Mouse (Mus musculus): ENCODE data around the gene Ptprm.

Gene Ptprm

DNA sequence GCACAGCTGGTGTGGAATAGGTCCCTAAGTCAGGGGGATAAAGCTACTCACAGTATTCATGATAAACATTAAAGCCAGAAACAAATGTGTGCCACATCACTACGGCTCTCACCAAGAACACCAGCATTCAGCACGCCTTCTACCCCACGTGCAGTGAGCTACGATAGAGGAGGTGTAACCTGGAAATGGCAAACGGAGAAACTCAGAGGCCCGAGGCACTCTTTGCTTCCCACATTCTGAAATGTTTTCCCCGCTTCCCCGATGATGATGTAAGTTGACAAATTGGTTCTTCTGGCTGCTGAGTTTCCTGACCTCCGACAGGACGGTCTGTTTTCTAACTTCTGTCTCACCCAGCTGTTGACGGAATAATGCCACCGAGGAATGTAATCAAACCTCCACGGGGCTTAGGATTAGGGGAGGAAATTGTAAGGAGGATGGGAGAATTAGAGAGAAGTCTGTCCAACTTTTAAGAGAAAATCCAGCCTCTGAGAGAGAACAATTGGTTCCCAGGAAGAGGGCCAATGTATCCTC, 72.6 kb downstream of the Ptprm start:
- H3K27me3 ChIP-seq (ENCODE audit: control insufficient read depth, insufficient read depth, low read length, poor library complexity, severe bottlenecking) = no peaks in the 10 kb centered on the region
- no peak for DNase-seq (ENCODE audit: low read depth, low spot score)

GRCm38 (mm10) chr17:67277124-67277910, 76.9 kb downstream of the Ptprm start:
- no peak for DNase-seq (ENCODE audit: low read depth, low spot score)
- Histone ChIP-seq H3K36me3 (ENCODE audit: control insufficient read depth, insufficient read depth, low read length, poor library complexity, severe bottlenecking) (no peaks in the 10 kb centered on the region), H3K27me3 (ENCODE audit: control insufficient read depth, insufficient read depth, low read length, poor library complexity, severe bottlenecking) (no peaks in the 10 kb centered on the region)

More for the DNA sequence above, 72.6 kb downstream of the Ptprm start:
- H3K36me3 ChIP-seq (ENCODE audit: control insufficient read depth, insufficient read depth, low read length, poor library complexity, severe bottlenecking) = no peaks in the 10 kb centered on the region

DNA sequence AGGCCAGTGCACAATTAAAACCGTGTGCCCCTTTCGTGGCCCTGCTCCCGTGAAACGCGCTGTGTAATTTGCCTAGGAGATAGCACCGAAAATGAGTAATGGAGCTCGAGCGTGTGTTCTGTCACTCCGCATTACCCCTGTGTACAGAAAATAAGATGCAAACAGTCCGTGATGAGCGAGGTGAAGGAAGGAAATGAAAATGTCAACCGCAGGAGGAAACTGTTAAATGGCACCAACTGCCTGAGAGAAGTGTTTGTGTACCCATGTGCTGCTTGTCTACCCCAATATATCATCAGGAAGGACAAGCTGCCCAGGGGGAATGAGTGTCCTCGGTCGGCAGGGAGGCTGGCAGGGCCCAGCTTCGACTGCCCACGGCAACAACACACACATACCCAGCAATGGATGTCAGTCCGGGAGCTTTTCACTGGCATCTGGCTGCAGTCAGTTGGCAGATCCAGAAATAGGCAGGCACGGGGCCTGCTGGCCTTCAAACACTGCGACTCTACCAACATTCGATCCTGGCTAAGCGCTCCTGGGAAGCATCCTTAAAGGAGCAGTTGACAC, 79.6 kb downstream of the Ptprm start:
- no peak for DNase-seq (ENCODE audit: low read depth, low spot score)
- Histone ChIP-seq H3K27me3 (ENCODE audit: control insufficient read depth, insufficient read depth, low read length, poor library complexity, severe bottlenecking) (no peaks in the 10 kb centered on the region), H3K36me3 (ENCODE audit: control insufficient read depth, insufficient read depth, low read length, poor library complexity, severe bottlenecking) (no peaks in the 10 kb centered on the region)

DNA sequence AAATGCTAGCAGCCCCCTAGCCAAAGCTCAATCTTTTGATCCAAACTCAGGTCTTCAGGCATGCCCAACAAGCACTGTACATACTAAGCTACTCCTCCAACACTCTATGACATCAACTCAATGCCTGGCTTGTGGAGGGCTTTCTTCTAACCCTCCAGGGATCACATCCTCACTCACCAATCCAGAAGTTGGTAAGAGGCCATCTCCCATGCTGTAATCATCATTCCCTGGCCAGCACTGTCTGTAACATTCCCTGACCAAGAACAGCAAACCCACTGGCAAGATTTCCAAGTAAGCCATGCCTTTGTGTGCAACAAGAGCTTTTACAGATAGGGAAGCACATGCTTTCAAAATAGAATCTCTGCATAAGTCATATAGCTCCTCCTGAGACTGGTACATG, 81.3 kb downstream of the Ptprm start:
- no peaks in the 10 kb centered on the region for H3K27me3 ChIP-seq (ENCODE audit: control insufficient read depth, insufficient read depth, low read length, poor library complexity, severe bottlenecking)
- no peak for DNase-seq (ENCODE audit: low read depth, low spot score)
- no peaks in the 10 kb centered on the region for H3K36me3 ChIP-seq (ENCODE audit: control insufficient read depth, insufficient read depth, low read length, poor library complexity, severe bottlenecking)

DNA sequence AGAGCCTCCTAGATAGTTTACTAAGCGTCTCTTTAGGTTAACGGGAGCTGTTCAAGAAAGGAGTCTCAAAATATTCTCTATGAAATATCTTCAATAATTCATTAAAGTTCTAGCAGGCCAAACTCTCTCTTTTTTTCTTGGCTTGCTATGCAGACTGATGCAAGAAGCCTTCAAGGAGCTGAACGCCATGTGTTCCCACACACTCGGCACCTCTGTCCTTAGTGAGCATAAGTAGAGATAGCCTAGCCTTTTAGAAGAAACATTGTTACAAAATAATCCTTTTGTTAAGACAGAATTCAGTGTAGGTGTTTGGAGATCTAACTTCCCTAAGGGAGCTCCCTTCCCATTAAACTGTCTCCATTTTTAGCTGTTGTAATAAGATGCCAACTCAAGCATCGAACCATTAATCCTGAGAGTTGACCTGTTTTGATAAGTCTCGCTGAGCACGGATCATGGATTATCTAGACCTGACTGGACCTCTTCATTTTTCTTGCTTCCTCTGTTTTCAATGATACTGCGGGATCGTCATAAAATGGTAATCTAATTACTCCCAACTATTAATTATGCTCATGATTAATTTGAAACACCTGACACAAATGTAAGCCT, 85.7 kb downstream of the Ptprm start:
- no peaks in the 10 kb centered on the region for H3K36me3 ChIP-seq (ENCODE audit: control insufficient read depth, insufficient read depth, low read length, poor library complexity, severe bottlenecking)
- no peaks in the 10 kb centered on the region for H3K27me3 ChIP-seq (ENCODE audit: control insufficient read depth, insufficient read depth, low read length, poor library complexity, severe bottlenecking)
- no peak for DNase-seq (ENCODE audit: low read depth, low spot score)

GRCm38 (mm10) chr17:67266270-67266669, 88.0 kb downstream of the Ptprm start:
- no peaks in the 10 kb centered on the region for H3K36me3 ChIP-seq (ENCODE audit: control insufficient read depth, insufficient read depth, low read length, poor library complexity, severe bottlenecking)
- no peak for DNase-seq (ENCODE audit: low read depth, low spot score)

GRCm38 (mm10) chr17:67265520-67265919, 88.7 kb downstream of the Ptprm start:
- H3K27me3 ChIP-seq (ENCODE audit: control insufficient read depth, insufficient read depth, low read length, poor library complexity, severe bottlenecking) = no peaks in the 10 kb centered on the region
- DNase-seq (ENCODE audit: low read depth, low spot score) = no peak

More at GRCm38 (mm10) chr17:67266270-67266669, 88.0 kb downstream of the Ptprm start:
- H3K27me3 ChIP-seq (ENCODE audit: control insufficient read depth, insufficient read depth, low read length, poor library complexity, severe bottlenecking) = no peaks in the 10 kb centered on the region

DNA sequence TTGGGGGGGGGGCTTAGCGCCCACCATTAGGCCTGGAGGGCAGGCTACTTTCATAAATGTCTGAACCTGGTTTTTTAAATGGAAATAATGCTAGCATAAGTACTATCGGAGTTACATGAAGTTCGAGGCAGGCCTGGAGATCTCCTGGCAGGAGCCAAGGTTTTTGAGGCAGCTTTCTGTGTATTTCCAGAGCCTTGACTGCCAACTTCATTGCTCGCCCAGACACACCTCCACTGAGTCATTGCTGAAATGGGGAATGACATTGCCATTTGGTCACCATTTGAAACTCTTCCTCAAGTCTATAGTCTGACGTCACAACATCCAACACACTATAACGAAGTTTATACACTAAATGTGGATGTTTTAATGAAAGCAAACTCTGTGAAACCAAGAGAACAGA, 89.5 kb downstream of the Ptprm start:
- no peak for DNase-seq (ENCODE audit: low read depth, low spot score)
- no peaks in the 10 kb centered on the region for H3K27me3 ChIP-seq (ENCODE audit: control insufficient read depth, insufficient read depth, low read length, poor library complexity, severe bottlenecking)
- H3K36me3 ChIP-seq (ENCODE audit: control insufficient read depth, insufficient read depth, low read length, poor library complexity, severe bottlenecking) = no peaks in the 10 kb centered on the region

More at GRCm38 (mm10) chr17:67265520-67265919, 88.7 kb downstream of the Ptprm start:
- no peaks in the 10 kb centered on the region for H3K36me3 ChIP-seq (ENCODE audit: control insufficient read depth, insufficient read depth, low read length, poor library complexity, severe bottlenecking)

DNA sequence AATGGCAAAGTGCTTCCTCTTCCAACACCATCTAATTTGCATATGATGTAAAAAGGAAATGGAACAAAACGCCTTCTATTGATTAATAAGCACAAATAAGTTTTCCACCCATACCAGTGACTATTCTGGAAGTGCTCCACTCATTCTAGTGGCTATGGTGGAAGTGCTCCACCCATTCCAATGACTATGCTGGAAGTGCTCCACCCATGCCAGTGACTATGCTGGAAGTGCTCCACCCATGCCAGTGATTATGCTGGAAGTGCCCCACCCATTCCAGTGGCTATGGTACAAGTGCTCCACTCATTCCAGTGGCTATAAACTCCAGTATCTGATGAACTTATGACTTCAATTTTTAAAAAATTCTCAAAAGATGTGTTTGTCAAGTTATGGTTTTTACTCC, 91.2 kb downstream of the Ptprm start:
- H3K36me3 ChIP-seq (ENCODE audit: control insufficient read depth, insufficient read depth, low read length, poor library complexity, severe bottlenecking) = no peaks in the 10 kb centered on the region
- DNase-seq (ENCODE audit: low read depth, low spot score) = no peak
- no peaks in the 10 kb centered on the region for H3K27me3 ChIP-seq (ENCODE audit: control insufficient read depth, insufficient read depth, low read length, poor library complexity, severe bottlenecking)

DNA sequence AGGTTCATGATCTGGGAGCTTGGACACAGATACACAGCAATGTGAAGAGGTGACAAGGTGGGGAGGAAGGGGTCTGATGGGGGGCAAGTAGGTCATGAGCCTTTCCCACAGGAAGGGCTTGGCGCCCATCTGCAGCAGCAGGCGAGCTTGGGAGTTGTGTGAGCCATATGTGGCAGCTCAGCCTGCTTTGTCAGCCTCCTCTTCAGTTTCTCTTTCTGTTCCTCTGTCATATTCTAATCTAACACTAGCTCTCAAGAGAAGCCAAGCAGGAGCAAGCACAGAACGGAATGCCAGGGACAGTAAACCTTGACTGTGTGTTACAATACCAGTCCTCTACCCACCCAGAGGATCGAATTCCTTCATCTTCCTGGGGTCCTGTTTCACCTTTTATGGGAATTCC, 94.2 kb downstream of the Ptprm start:
- Histone ChIP-seq H3K27me3 (ENCODE audit: control insufficient read depth, insufficient read depth, low read length, poor library complexity, severe bottlenecking) (no peaks in the 10 kb centered on the region), H3K36me3 (ENCODE audit: control insufficient read depth, insufficient read depth, low read length, poor library complexity, severe bottlenecking) (no peaks in the 10 kb centered on the region)
- no peak for DNase-seq (ENCODE audit: low read depth, low spot score)

GRCm38 (mm10) chr17:67257780-67258179, 96.5 kb downstream of the Ptprm start:
- H3K36me3 ChIP-seq (ENCODE audit: control insufficient read depth, insufficient read depth, low read length, poor library complexity, severe bottlenecking) = no peaks in the 10 kb centered on the region
- H3K27me3 ChIP-seq (ENCODE audit: control insufficient read depth, insufficient read depth, low read length, poor library complexity, severe bottlenecking) = no peaks in the 10 kb centered on the region
- no peak for DNase-seq (ENCODE audit: low read depth, low spot score)

DNA sequence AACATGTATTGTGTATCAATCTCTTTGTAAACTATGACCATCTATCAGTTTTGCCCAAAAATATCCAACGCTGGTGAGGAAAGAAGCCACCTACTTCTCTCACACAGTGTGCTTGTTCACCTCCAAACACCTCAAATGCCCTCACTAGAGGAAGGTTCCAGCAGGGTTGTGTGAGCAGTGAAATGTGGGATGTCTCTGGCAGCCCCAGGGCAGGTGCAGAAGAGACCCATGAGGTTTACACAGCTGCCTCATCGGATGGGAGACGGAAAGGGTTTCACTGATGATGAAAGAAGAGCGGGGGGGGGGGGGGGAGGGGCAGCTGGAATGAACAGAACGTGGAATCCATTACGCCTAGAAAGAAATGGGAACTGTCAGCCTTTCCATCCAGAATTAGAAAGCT, 98.1 kb downstream of the Ptprm start:
- Histone ChIP-seq H3K36me3 (ENCODE audit: control insufficient read depth, insufficient read depth, low read length, poor library complexity, severe bottlenecking) (no peaks in the 10 kb centered on the region), H3K27me3 (ENCODE audit: control insufficient read depth, insufficient read depth, low read length, poor library complexity, severe bottlenecking) (no peaks in the 10 kb centered on the region)
- no peak for DNase-seq (ENCODE audit: low read depth, low spot score)

DNA sequence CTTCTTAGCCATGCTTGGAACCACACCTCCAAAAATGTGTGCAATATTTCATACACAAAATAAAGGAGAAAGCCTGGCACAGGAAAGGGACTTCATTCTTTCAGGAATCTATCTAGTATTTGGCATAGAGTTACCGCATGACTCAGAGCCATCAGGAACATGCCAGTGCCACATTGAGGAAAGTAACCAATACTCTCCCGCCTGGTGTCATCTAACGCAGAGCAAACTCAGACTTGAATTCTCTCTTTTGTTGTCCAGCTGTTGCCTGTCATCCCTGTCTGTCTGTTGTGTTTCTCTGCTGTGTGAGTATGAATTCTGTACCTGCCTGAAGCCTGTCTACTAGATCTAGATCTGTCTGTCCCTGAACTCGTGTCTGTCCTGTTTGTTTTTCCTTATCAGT, 100.8 kb downstream of the Ptprm start:
- Histone ChIP-seq H3K27me3 (ENCODE audit: control insufficient read depth, insufficient read depth, low read length, poor library complexity, severe bottlenecking) (no peaks in the 10 kb centered on the region), H3K36me3 (ENCODE audit: control insufficient read depth, insufficient read depth, low read length, poor library complexity, severe bottlenecking) (no peaks in the 10 kb centered on the region)
- no peak for DNase-seq (ENCODE audit: low read depth, low spot score)

- Histone ChIP-seq H3K36me3 (ENCODE audit: control insufficient read depth, insufficient read depth, low read length, poor library complexity, severe bottlenecking) (no peaks in the 10 kb centered on the region), H3K27me3 (ENCODE audit: control insufficient read depth, insufficient read depth, low read length, poor library complexity, severe bottlenecking) (no peaks in the 10 kb centered on the region)
- DNase-seq (ENCODE audit: low read depth, low spot score) = no peak
Observed at GRCm38 (mm10) chr17:67252992-67253391, 101.3 kb downstream of the Ptprm start.

DNA sequence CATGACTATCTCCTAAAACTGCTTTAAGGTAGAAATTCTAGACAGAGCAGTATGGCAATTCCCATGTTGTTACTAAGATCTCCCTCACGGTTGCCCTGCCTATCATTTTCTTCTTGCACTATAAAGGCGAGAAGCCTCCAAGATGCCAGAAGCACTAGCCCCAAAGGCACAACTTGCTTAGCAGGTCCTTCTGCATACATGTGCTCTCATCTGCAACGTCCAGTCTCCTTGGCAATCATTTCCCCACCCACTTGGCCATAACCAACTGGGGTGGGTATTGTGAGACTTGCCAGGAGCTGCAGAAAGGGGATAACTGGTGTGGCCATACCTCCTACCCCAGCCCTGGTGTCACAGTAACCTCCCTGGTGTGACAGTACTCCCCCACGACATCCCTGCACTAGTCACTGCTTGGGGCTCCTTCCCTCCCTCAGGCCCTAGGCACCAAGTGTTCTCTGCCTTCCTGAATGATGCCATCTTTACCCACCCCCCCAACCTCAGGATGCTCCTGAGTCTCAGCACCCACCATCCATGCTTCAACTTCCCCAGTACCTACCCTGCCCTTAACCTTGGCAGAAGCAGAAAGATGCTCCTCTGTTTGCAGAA, 108.9 kb downstream of the Ptprm start:
- no peaks in the 10 kb centered on the region for H3K36me3 ChIP-seq (ENCODE audit: control insufficient read depth, insufficient read depth, low read length, poor library complexity, severe bottlenecking)
- H3K27me3 ChIP-seq (ENCODE audit: control insufficient read depth, insufficient read depth, low read length, poor library complexity, severe bottlenecking) = no peaks in the 10 kb centered on the region
- no peak for DNase-seq (ENCODE audit: low read depth, low spot score)

Data from splenic B cell, adult 2 months (primary cell).